Mouse (Mus musculus) limb, embryonic 15.5 days (tissue): ENCODE results near the gene Borcs8. TPM values are rescaled to one million over a fixed set of nuclear protein-coding genes. Genes with fewer than 3 reads are reported as not detected.

ENCODE experiments used
- ATAC-seq: fragments of 200-750 bp; cut with Nextera tagmentation; 2 replicates; pipeline ENCODE4 v1.8.0; 2017; ENCODE audit warnings: low read depth, moderate TSS enrichment; ENCODE audit not compliant: insufficient number of reproducible peaks, low FRiP score, low TSS enrichment
- H3K27ac ChIP-seq: fragments of 300-500 bp; sonication (generic); 2 replicates; pipeline ENCODE4 v1.5.1; 2015; ENCODE audit warnings: moderate library complexity, mild to moderate bottlenecking, inconsistent platforms
- H3K27me3 ChIP-seq: fragments of 300-500 bp; sonication (generic); 2 replicates; pipeline ENCODE4 v1.6.1; 2015; ENCODE audit warnings: inconsistent platforms
- H3K36me3 ChIP-seq: fragments of 300-500 bp; sonication (generic); 2 replicates; pipeline ENCODE4 v1.6.1; 2015; ENCODE audit warnings: inconsistent platforms
- H3K4me1 ChIP-seq: fragments of 300-500 bp; sonication (generic); 2 replicates; pipeline ENCODE4 v1.6.1; 2015; ENCODE audit warnings: inconsistent platforms
- H3K4me2 ChIP-seq: fragments of 300-500 bp; sonication (generic); 2 replicates; pipeline ENCODE4 v1.6.1; 2015; ENCODE audit warnings: mild to moderate bottlenecking, inconsistent platforms
- H3K4me3 ChIP-seq: fragments of 300-500 bp; sonication (generic); 2 replicates; pipeline ENCODE4 v1.5.1; 2015; ENCODE audit warnings: mild to moderate bottlenecking, inconsistent platforms
- H3K9ac ChIP-seq: fragments of 300-500 bp; sonication (generic); 2 replicates; pipeline ENCODE4 v1.6.1; 2015; ENCODE audit warnings: inconsistent platforms
- H3K9me3 ChIP-seq: fragments of 300-500 bp; sonication (generic); 2 replicates; pipeline ENCODE4 v1.6.1; 2016; ENCODE audit warnings: inconsistent platforms
- whole genome bisulfite sequencing: fragments of 180-500 bp; shearing (Covaris S2); methylation state at CpG from one replicate; pipeline ENCODE4 v1.1.7; 2015; 5-methylcytosine and 5-hydroxymethylcytosine counted together
- polyA plus RNA-seq: library from polyadenylated mRNA; unstranded; fragments of >200 nt; fragmentation: Nextera tagmentation; extraction: Ambion mirVana; gene quantifications from 2 replicates; pipeline ENCODE4 v1.2.1, GENCODE M21; 2015

Borcs8 gene
- polyA plus RNA-seq, 1 experiment from 2014 or later, result 55.2 TPM

DNA sequence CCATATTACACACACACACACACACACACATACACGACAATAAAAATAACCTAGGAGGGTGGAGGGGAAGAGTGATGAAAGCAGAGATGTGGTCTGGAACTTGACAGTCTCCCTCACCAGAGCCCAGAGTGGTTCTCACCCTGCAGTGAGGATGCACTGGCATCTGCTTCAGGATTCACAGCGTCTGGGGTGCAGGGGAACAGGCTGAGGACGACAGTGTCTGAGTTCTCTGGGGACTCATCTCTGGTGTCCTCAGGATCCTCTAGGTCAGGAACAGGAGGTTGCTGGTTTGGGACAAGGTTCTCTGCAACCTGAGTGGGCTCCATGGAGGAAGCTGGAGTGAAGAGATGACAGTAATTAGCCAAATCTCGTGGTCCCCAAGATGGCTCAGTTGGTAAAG, 1.4 kb upstream of the Borcs8 start:
- Histone ChIP-seq H3K4me2 (peak overlapping the region; percentile 57), H3K27ac (no peak overlapping the region), H3K4me3 (peak overlapping the region; percentile 86), H3K9me3 (no peaks in the 10 kb centered on the region), H3K4me1 (peaks cover 24% of the 10 kb centered on the region), H3K27me3 (no peaks in the 10 kb centered on the region), H3K9ac (no peak overlapping the region), H3K36me3 (peaks cover 44% of the 10 kb centered on the region)
- 72% methylated on average over 4 of the region's 4 CpGs for WGBS
- no peak for ATAC-seq

DNA sequence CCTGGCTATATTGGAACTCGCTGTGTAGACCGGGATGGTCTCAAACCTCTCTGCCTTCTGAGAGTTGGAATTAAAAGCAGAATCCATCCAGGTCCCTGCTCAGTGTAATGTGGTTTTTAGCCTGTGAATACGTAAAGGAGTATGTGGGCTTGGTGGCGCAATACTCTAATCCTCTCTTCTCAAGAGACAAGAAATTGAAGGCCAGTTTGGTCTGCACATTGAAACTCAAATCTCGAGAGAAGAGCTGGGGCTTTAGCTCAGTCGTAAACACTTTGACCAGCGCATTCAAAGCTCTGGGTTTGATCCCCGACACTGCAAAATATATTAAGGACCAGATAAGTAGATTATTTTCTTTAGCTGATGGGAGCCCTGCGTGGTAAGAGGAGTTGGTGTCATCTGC, 682 bp downstream of the Borcs8 start:
- WGBS, result 7% methylated on average over 9 of the region's 9 CpGs
- H3K4me2 ChIP-seq, result peak overlapping the region; percentile 65
- peak overlapping the region; percentile 86 for H3K4me3 ChIP-seq
- peak overlapping the region; percentile 80 for H3K9ac ChIP-seq
- peaks cover 21% of the 10 kb centered on the region for H3K4me1 ChIP-seq
- peaks cover 41% of the 10 kb centered on the region for H3K36me3 ChIP-seq
- peak overlapping the region; percentile 91 for H3K27ac ChIP-seq
- H3K27me3 ChIP-seq, result no peaks in the 10 kb centered on the region
- no peak for ATAC-seq
- H3K9me3 ChIP-seq, result no peaks in the 10 kb centered on the region

GRCm38 (mm10) chr8:70147678-70148607, 8.6 kb downstream of the Borcs8 start:
- no peak overlapping the region for H3K4me3 ChIP-seq
- H3K27me3 ChIP-seq, result no peaks in the 10 kb centered on the region; the same call in 1 of the 2 replicates
- no peak overlapping the region for H3K27ac ChIP-seq
- no peaks in the 10 kb centered on the region for H3K9me3 ChIP-seq
- no peak overlapping the region for H3K4me2 ChIP-seq
- H3K4me1 ChIP-seq, result peaks cover 13% of the 10 kb centered on the region
- H3K36me3 ChIP-seq, result peaks cover 44% of the 10 kb centered on the region
- 89% methylated on average over 7 of the region's 7 CpGs for WGBS
- no peak overlapping the region for H3K9ac ChIP-seq
- ATAC-seq, result no peak

- Histone ChIP-seq H3K4me1 (peaks cover 13% of the 10 kb centered on the region), H3K36me3 (peaks cover 26% of the 10 kb centered on the region), H3K4me3 (no peak overlapping the region), H3K9me3 (no peaks in the 10 kb centered on the region), H3K4me2 (peak overlapping the region; percentile 11; the same call in 1 of the 2 replicates), H3K27me3 (no peaks in the 10 kb centered on the region; the same call in 1 of the 2 replicates), H3K9ac (no peak overlapping the region), H3K27ac (no peak overlapping the region)
- 15% methylated on average over 13 of the region's 13 CpGs for WGBS
- no peak for ATAC-seq
These were observed 10.9 kb downstream of the Borcs8 start for GRCm38 (mm10) chr8:70150158-70150557.

DNA sequence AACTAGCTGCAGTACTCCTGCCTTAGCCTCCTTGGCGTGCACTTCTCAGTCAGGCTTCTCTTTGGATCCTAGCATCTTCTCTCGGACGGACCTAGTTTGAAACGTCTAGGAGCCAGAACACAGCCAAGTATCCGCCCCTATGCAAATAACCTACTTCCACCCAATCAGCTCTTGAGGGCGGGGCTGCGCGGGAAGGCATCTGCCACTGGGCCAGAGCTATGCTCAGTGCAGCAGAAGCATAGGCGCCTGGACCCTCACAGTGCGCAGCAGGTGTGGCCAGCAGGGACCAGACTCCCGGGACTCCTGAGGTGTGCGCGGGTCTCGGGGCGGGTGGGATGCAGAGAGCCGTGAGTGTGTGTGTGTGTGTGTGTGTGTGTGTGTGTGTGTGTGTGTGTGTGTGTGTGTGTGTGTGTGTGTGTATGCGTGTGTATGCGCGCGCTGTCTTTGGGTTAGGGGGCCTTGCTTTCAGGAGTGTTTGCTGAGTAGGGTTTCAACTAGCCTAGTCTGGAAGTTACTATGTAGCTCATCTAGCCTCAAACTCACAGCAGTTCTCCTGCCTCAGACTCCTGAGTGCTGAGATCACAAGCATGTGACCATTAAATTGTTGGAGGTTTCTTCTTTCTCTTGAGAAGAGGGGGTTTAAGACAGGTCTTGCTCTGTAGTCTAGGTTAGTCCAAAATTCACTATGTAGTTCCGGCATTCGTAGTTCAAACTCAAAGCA, 13.4 kb downstream of the Borcs8 start:
- Histone ChIP-seq H3K4me1 (peaks cover 15% of the 10 kb centered on the region), H3K36me3 (peaks cover under 1% of the 10 kb centered on the region; the same call in 1 of the 2 replicates), H3K27me3 (no peaks in the 10 kb centered on the region; the same call in 1 of the 2 replicates), H3K27ac (no peak overlapping the region; the same call in 1 of the 2 replicates), H3K9me3 (no peaks in the 10 kb centered on the region), H3K4me2 (peak overlapping the region; percentile 38), H3K9ac (no peak overlapping the region), H3K4me3 (peak overlapping the region; percentile 16; the same call in 1 of the 2 replicates)
- WGBS, result 12% methylated on average over 22 of the region's 22 CpGs
- peak; percentile 85 for ATAC-seq

GRCm38 (mm10) chr8:70157240-70157800, 18.0 kb downstream of the Borcs8 start:
- no peak overlapping the region for H3K4me2 ChIP-seq
- WGBS, result 94% methylated on average over 1 of the region's 1 CpGs
- no peaks in the 10 kb centered on the region; the same call in 1 of the 2 replicates for H3K27me3 ChIP-seq
- H3K4me1 ChIP-seq, result peaks cover 20% of the 10 kb centered on the region
- no peak for ATAC-seq
- no peak overlapping the region for H3K9ac ChIP-seq
- no peak overlapping the region for H3K4me3 ChIP-seq
- H3K27ac ChIP-seq, result no peak overlapping the region
- H3K9me3 ChIP-seq, result no peaks in the 10 kb centered on the region
- no peaks in the 10 kb centered on the region for H3K36me3 ChIP-seq

DNA sequence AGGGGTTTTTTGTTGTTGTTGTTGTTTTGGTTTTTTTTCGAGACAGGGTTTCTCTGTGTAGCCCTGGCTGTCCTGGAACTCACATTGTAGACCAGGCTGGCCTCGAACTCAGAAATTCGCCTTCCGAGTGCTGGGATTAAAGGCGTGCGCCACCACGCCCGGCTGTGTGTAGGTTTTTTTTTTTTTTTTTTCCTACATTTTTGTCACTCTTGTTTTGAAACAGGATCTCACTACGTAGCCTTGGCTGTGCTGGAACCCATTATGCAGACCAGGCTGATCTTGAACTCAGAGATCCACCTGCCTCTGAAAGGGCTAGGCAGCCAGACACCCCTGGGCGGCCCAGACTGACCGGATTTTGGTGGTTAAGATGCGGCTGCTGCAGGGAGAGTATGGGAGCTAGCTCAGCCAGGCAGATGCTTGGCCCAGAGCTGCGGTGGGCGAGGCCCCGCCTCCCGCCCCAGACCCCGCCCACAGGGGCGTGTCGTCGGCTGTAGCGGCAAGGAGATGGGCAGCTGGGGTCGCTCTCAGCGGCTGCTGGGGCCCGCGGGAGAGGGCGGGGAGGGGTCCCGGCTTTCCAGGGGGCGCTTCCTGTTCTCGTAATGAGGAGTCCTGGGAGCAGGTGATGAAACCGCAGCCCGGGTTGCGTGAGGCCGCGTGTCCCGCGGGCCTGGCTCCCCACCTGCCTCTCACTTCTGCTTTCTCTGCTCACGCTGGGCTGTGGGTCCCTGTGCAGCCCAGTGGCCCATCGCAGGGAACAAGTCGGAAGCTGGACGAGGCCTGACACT, 19.0 kb downstream of the Borcs8 start:
- Histone ChIP-seq H3K36me3 (no peaks in the 10 kb centered on the region), H3K27me3 (no peaks in the 10 kb centered on the region; the same call in 1 of the 2 replicates), H3K4me3 (peak overlapping the region; percentile 51), H3K9me3 (no peaks in the 10 kb centered on the region), H3K9ac (no peak overlapping the region), H3K27ac (no peak overlapping the region), H3K4me2 (peak overlapping the region; percentile 82), H3K4me1 (peaks cover 14% of the 10 kb centered on the region)
- 10% methylated on average over 35 of the region's 40 CpGs for WGBS
- ATAC-seq, result peak; percentile 84

GRCm38 (mm10) chr8:70159211-70159610, 19.9 kb downstream of the Borcs8 start:
- Histone ChIP-seq H3K9me3 (no peaks in the 10 kb centered on the region), H3K4me1 (peaks cover 14% of the 10 kb centered on the region), H3K4me2 (no peak overlapping the region), H3K36me3 (no peaks in the 10 kb centered on the region), H3K4me3 (no peak overlapping the region), H3K9ac (no peak overlapping the region), H3K27ac (no peak overlapping the region), H3K27me3 (peaks cover 5% of the 10 kb centered on the region; the same call in 1 of the 2 replicates)
- ATAC-seq, result no peak
- WGBS, result 79% methylated on average over 4 of the region's 4 CpGs

DNA sequence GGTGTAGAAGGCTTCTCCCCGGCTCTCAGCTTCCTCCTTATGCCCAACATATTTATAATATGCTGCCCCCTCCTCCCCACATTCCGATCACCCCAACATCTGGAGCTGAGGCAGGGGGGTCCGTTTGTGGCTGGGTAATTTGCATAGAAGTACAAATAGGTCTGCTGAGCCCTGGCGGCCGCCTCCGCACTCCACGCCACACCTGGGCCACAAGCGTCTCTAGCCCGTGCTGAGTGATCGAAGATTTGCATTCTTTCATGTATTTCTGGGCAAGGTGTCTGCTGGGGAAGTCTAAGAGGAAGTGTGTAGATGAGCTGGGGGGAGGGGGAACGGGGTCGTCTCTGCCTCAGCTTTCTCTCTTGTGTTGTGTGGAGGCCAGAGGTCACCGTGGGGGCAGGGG, 20.7 kb downstream of the Borcs8 start:
- H3K27ac ChIP-seq, result no peak overlapping the region
- no peaks in the 10 kb centered on the region for H3K36me3 ChIP-seq
- H3K4me1 ChIP-seq, result peaks cover 14% of the 10 kb centered on the region
- no peak overlapping the region for H3K4me2 ChIP-seq
- no peaks in the 10 kb centered on the region for H3K9me3 ChIP-seq
- no peak overlapping the region for H3K9ac ChIP-seq
- no peak overlapping the region for H3K4me3 ChIP-seq
- 64% methylated on average over 13 of the region's 13 CpGs for WGBS
- no peak for ATAC-seq
- peaks cover 8% of the 10 kb centered on the region for H3K27me3 ChIP-seq

- Histone ChIP-seq H3K4me2 (no peak overlapping the region), H3K27ac (no peak overlapping the region), H3K36me3 (no peaks in the 10 kb centered on the region), H3K4me3 (no peak overlapping the region), H3K9me3 (no peaks in the 10 kb centered on the region), H3K4me1 (peaks cover 13% of the 10 kb centered on the region), H3K9ac (no peak overlapping the region), H3K27me3 (peaks cover 23% of the 10 kb centered on the region)
- WGBS, result 70% methylated on average over 3 of the region's 3 CpGs
- no peak for ATAC-seq
These were observed 24.0 kb downstream of the Borcs8 start for GRCm38 (mm10) chr8:70163316-70163715.

- 3% methylated on average over 21 of the region's 21 CpGs for WGBS
- no peaks in the 10 kb centered on the region for H3K36me3 ChIP-seq
- peak overlapping the region; percentile 25 for H3K4me3 ChIP-seq
- no peak overlapping the region for H3K27ac ChIP-seq
- H3K4me2 ChIP-seq, result peak overlapping the region; percentile 51
- no peaks in the 10 kb centered on the region for H3K9me3 ChIP-seq
- H3K9ac ChIP-seq, result no peak overlapping the region
- H3K27me3 ChIP-seq, result peaks cover 23% of the 10 kb centered on the region
- H3K4me1 ChIP-seq, result peaks cover 10% of the 10 kb centered on the region; the same call in 1 of the 2 replicates
- ATAC-seq, result peak; percentile 70; the same call in 1 of the 2 replicates
These were observed 27.3 kb downstream of the Borcs8 start for GRCm38 (mm10) chr8:70166504-70167110.
